Mouse (Mus musculus): Measurements from ENCODE around the gene Pfdn5. TPM values are rescaled to one million over a fixed set of nuclear protein-coding genes. Genes with fewer than 3 reads are reported as not detected.
A peak's percentile ranks its signal among the peaks of the same experiment; 100 is the strongest.

Pfdn5 gene
- polyA plus RNA-seq, 1 experiment from 2014 or later, result 321 TPM

DNA sequence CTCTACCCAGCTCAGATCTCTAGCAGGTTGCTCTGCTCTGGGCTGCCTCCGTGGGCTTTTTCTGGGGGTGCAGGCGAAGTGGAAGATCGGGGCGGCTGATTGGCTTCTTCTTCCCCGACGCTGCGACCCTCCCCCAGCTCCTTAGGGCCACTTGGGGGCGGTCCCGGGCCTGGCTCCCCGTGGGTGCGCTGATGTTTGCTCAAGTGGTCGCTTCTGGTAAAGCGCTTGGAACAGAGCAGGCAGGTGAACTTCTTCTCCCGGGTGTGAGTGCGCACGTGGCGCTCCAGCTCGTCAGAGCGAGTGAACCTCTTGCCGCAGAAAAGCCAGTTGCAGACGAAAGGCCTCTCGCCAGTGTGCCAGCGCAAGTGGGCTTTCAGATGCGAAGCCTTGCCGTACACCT, 32.2 kb downstream of the Pfdn5 start:
- H3K27me3 ChIP-seq (ENCODE audit: control insufficient read depth, insufficient read depth, low read length), result no peaks in the 10 kb centered on the region
- H3K9me3 ChIP-seq (ENCODE audit: control insufficient read depth, low read length), result no peaks in the 10 kb centered on the region
- H3K27ac ChIP-seq (replicated peaks), result no peak overlapping the region
- DNase-seq (ENCODE audit: low spot score), result peak; percentile 44
- TF ChIP-seq EP300 (optimal IDR thresholded peaks at IDR 0.05) (no peak), CTCF (IDR thresholded peaks at IDR 0.05; ENCODE audit: low read depth) (peak; percentile 25; the same call in 1 of the 2 replicates)
- no peak overlapping the region for H3K4me2 ChIP-seq (replicated peaks; ENCODE audit: low read depth)
- 10% methylated on average over 25 of the region's 25 CpGs for WGBS
- no peak for ATAC-seq (ENCODE audit: low FRiP score, low TSS enrichment)
- H3K4me3 ChIP-seq (ENCODE audit: low read depth, low read length), result no peak overlapping the region
- H3K36me3 ChIP-seq (ENCODE audit: control insufficient read depth, insufficient read depth, low read length), result no peaks in the 10 kb centered on the region
- H3K4me1 ChIP-seq (replicated peaks; ENCODE audit: control insufficient read depth, insufficient read depth), result 0 out of 2 replicates have a peak, but pooled peaks cover 3% of the 10 kb centered on the region
- H3K9ac ChIP-seq (ENCODE audit: low read length), result 0 out of 2 replicates have a peak overlapping the region, but pooled peaks have one; percentile 8

DNA sequence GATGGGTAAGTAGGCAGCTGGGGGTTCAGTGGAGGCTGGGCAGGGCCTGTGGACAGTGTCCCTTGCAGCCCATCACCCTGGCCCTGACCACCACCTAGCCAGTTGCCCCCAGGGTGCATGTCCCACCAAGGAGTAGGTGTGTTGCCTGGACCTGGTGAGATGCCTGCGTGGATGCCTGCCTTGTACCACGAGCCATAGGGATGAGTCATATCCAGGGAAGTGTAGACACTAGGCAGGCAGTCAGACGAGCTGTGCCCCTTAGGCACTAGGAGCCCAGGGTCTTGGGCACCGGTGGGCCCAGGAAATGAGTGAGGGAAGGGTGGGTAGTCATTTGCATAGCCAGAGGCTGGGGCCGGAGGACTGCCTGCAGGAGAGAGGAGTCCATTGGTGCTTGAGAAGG, 32.9 kb downstream of the Pfdn5 start:
- 32% methylated on average over 5 of the region's 5 CpGs for WGBS
- no peaks in the 10 kb centered on the region for H3K36me3 ChIP-seq (ENCODE audit: control insufficient read depth, insufficient read depth, low read length)
- ATAC-seq (ENCODE audit: low FRiP score, low TSS enrichment) (no peak), DNase-seq (ENCODE audit: low spot score) (no peak)
- no peaks in the 10 kb centered on the region for H3K9me3 ChIP-seq (ENCODE audit: control insufficient read depth, low read length)
- H3K27ac ChIP-seq (replicated peaks), result no peak overlapping the region
- no peak overlapping the region for H3K4me3 ChIP-seq (ENCODE audit: low read depth, low read length)
- no peaks in the 10 kb centered on the region for H3K27me3 ChIP-seq (ENCODE audit: control insufficient read depth, insufficient read depth, low read length)
- no peak overlapping the region for H3K9ac ChIP-seq (ENCODE audit: low read length)
- 0 out of 2 replicates have a peak, but pooled peaks cover 3% of the 10 kb centered on the region for H3K4me1 ChIP-seq (replicated peaks; ENCODE audit: control insufficient read depth, insufficient read depth)
- no peak for TF ChIP-seq CTCF (IDR thresholded peaks at IDR 0.05; ENCODE audit: low read depth)
- no peak for TF ChIP-seq EP300 (optimal IDR thresholded peaks at IDR 0.05)
- H3K4me2 ChIP-seq (replicated peaks; ENCODE audit: low read depth), result no peak overlapping the region

DNA sequence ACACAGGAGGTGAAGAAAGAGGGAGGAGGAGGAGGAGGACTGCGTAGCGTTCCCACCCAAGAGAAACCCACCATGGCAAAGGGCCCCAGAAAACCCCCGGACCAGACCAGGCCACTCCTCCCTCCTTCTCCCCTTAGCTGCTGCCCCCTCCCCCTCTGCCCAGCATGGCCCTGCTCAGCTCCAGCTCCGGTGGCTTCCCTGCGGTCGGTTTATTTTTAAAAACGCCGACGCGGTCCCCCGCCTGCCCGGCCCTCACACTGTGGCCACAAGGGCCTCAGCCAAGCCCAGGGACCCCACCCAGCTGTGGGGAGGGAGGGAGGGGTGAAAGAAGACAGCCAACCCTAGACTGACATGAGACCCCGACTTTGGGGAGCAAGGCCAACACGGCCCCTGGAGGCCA, 36.7 kb downstream of the Pfdn5 start:
- DNase-seq (ENCODE audit: low spot score) (no peak), ATAC-seq (ENCODE audit: low FRiP score, low TSS enrichment) (no peak)
- no peaks in the 10 kb centered on the region for H3K9me3 ChIP-seq (ENCODE audit: control insufficient read depth, low read length)
- no peaks in the 10 kb centered on the region for H3K27me3 ChIP-seq (ENCODE audit: control insufficient read depth, insufficient read depth, low read length)
- 0 out of 2 replicates have a peak, but pooled peaks cover 3% of the 10 kb centered on the region for H3K4me1 ChIP-seq (replicated peaks; ENCODE audit: control insufficient read depth, insufficient read depth)
- H3K4me2 ChIP-seq (replicated peaks; ENCODE audit: low read depth), result peak overlapping the region; percentile 50
- peak overlapping the region; percentile 6; the same call in 1 of the 2 replicates for H3K4me3 ChIP-seq (ENCODE audit: low read depth, low read length)
- 9% methylated on average over 12 of the region's 14 CpGs for WGBS
- H3K9ac ChIP-seq (ENCODE audit: low read length), result peak overlapping the region; percentile 45
- H3K36me3 ChIP-seq (ENCODE audit: control insufficient read depth, insufficient read depth, low read length), result no peaks in the 10 kb centered on the region
- peak overlapping the region; percentile 58; the same call in 1 of the 2 replicates for H3K27ac ChIP-seq (replicated peaks)
- TF ChIP-seq EP300 (optimal IDR thresholded peaks at IDR 0.05) (no peak), CTCF (IDR thresholded peaks at IDR 0.05; ENCODE audit: low read depth) (peak; percentile 26; the same call in 1 of the 2 replicates)

DNA sequence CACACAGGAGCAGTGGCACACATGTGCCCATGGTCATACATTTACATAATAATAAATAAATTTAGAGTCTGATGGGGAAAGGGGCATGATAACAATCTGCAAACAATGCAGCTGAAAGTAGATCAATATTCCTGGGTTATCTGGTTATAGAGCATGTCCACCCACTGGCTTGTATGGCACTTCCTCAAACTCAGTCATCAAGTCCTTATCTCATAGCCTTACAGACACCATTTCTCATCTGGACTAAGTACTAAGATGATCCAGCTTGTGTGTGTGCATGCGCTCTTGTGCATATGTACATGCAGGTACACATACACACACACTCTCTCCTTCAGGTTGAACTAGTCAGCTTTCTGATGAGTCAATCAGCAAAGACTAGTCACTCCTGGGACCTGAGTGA, 38.8 kb downstream of the Pfdn5 start:
- H3K27me3 ChIP-seq (ENCODE audit: control insufficient read depth, insufficient read depth, low read length), result no peaks in the 10 kb centered on the region; the same call in 1 of the 2 replicates
- no peak overlapping the region for H3K4me2 ChIP-seq (replicated peaks; ENCODE audit: low read depth)
- WGBS, result 89% methylated on average over 1 of the region's 1 CpGs
- H3K9me3 ChIP-seq (ENCODE audit: control insufficient read depth, low read length), result no peaks in the 10 kb centered on the region
- no peak overlapping the region for H3K27ac ChIP-seq (replicated peaks)
- H3K36me3 ChIP-seq (ENCODE audit: control insufficient read depth, insufficient read depth, low read length), result no peaks in the 10 kb centered on the region
- H3K4me1 ChIP-seq (replicated peaks; ENCODE audit: control insufficient read depth, insufficient read depth), result no peaks in the 10 kb centered on the region
- H3K9ac ChIP-seq (ENCODE audit: low read length), result no peak overlapping the region
- no peak for DNase-seq (ENCODE audit: low spot score)
- ATAC-seq (ENCODE audit: low FRiP score, low TSS enrichment), result no peak
- no peak overlapping the region for H3K4me3 ChIP-seq (ENCODE audit: low read depth, low read length)
- TF ChIP-seq CTCF (IDR thresholded peaks at IDR 0.05; ENCODE audit: low read depth), result no peak
- TF ChIP-seq EP300 (optimal IDR thresholded peaks at IDR 0.05), result no peak

DNA sequence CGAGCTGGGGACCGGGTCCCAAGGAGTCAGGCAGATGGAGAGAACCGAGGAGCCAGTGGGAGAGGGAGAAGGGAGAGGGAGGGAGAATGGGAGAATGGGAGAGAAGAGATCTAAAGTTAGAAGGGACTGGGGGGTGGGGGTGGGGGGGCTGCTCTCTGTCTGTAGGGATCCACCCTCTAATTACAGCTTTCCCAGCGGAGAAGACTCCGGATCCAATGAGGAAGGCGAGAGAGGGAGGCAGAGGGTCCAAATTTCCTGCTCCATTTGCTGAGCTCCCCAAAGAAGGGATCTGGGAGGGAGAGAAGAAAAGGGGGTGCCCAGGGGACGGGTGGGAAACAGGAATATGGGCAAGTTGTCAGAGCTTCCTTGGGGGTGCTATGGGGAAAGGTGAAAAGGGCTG, 40.3 kb downstream of the Pfdn5 start:
- WGBS, result 12% methylated on average over 7 of the region's 7 CpGs
- no peaks in the 10 kb centered on the region for H3K36me3 ChIP-seq (ENCODE audit: control insufficient read depth, insufficient read depth, low read length)
- no peak overlapping the region for H3K9ac ChIP-seq (ENCODE audit: low read length)
- peak overlapping the region; percentile 17 for H3K4me3 ChIP-seq (ENCODE audit: low read depth, low read length)
- no peaks in the 10 kb centered on the region for H3K9me3 ChIP-seq (ENCODE audit: control insufficient read depth, low read length)
- peaks cover 5% of the 10 kb centered on the region; the same call in 1 of the 2 replicates for H3K4me1 ChIP-seq (replicated peaks; ENCODE audit: control insufficient read depth, insufficient read depth)
- peak overlapping the region; percentile 35 for H3K4me2 ChIP-seq (replicated peaks; ENCODE audit: low read depth)
- no peak overlapping the region for H3K27ac ChIP-seq (replicated peaks)
- no peaks in the 10 kb centered on the region; the same call in 1 of the 2 replicates for H3K27me3 ChIP-seq (ENCODE audit: control insufficient read depth, insufficient read depth, low read length)
- DNase-seq (ENCODE audit: low spot score) (no peak), ATAC-seq (ENCODE audit: low FRiP score, low TSS enrichment) (no peak)
- TF ChIP-seq EP300 (optimal IDR thresholded peaks at IDR 0.05) (no peak), CTCF (IDR thresholded peaks at IDR 0.05; ENCODE audit: low read depth) (no peak)

DNA sequence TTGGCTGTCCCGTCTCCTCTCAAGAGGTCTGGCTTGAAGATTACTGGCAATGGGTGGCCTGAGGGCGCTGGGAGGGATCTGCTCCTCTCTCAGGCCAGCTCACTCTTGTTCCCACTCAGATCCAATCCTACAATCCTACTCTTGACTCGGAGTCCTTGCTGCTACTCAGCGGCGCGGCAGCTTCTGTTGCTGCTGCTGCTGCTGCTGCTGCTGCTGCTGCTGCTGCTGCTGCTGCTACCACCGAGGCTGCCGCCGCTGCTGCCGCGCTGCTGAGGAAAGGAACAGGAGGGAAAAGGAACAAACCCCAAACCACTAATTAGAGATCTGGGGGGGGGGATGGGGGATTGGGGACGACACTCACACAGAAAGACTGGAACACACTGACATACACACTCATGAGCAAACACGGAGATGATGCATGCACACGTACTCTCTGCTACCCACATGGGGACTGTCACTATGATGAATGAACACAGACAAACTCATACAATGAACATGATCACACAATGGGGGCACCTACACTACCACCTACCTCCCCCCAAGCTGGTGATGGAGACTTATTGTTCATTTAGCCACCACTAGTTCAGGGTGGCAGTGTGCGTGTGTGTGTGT, 40.9 kb downstream of the Pfdn5 start, which contains the start of gene Sp7:
Gene Sp7, minus strand, starts transcription at position 450 of the 612 bp plus-strand sequence.
- ATAC-seq (ENCODE audit: low FRiP score, low TSS enrichment) (no peak), DNase-seq (ENCODE audit: low spot score) (no peak)
- Histone ChIP-seq H3K9ac (ENCODE audit: low read length) (no peak within 1 kb of the TSS), H3K4me1 (replicated peaks; ENCODE audit: control insufficient read depth, insufficient read depth) (peaks cover 5% of the 10 kb centered on the region; the same call in 1 of the 2 replicates), H3K4me2 (replicated peaks; ENCODE audit: low read depth) (peak within 1 kb of the TSS; percentile 35), H3K36me3 (ENCODE audit: control insufficient read depth, insufficient read depth, low read length) (no peaks in the 10 kb centered on the region), H3K27me3 (ENCODE audit: control insufficient read depth, insufficient read depth, low read length) (no peaks in the 10 kb centered on the region; the same call in 1 of the 2 replicates), H3K27ac (replicated peaks) (no peak within 1 kb of the TSS), H3K9me3 (ENCODE audit: control insufficient read depth, low read length) (no peaks in the 10 kb centered on the region), H3K4me3 (ENCODE audit: low read depth, low read length) (peak within 1 kb of the TSS; percentile 17)
- WGBS, result 7% methylated on average over 15 of the region's 15 CpGs
- TF ChIP-seq CTCF (IDR thresholded peaks at IDR 0.05; ENCODE audit: low read depth) (no peak), EP300 (optimal IDR thresholded peaks at IDR 0.05) (no peak)

All from stomach, postnatal 0 days (tissue).